Mouse (Mus musculus) hindbrain, embryonic 16.5 days (tissue): ENCODE results near the gene Gpatch8. TPM values are rescaled to one million over a fixed set of nuclear protein-coding genes. Genes with fewer than 3 reads are reported as not detected.
"Not testable (repeated sequence)": the region's sequence is repeated elsewhere in the genome, so short reads cannot be mapped to it uniquely, and the experiment has no call there.

Experiments used
- ATAC-seq: fragments of 200-750 bp; cut with Nextera tagmentation; 2 replicates; pipeline ENCODE4 v1.8.0; 2017; ENCODE audit warnings: moderate TSS enrichment, moderate library complexity
- H3K27ac ChIP-seq: fragments of 300-500 bp; sonication (generic); 2 replicates; pipeline ENCODE4 v1.5.1; 2014; ENCODE audit warnings: low read depth, mild to moderate bottlenecking, control low read depth, low read length, moderate library complexity
- H3K27me3 ChIP-seq: fragments of 300-500 bp; sonication (generic); replicated peaks from 2 replicates; pipeline ENCODE4 v1.6.1; 2014; ENCODE audit warnings: low read length; ENCODE audit not compliant: control insufficient read depth, insufficient read depth
- H3K36me3 ChIP-seq: fragments of 300-500 bp; sonication (generic); 2 replicates; pipeline ENCODE4 v1.6.1; 2014; ENCODE audit warnings: mild to moderate bottlenecking, low read length, moderate library complexity, mixed read lengths; ENCODE audit not compliant: control insufficient read depth, insufficient read depth
- H3K4me1 ChIP-seq: fragments of 300-500 bp; sonication (generic); 2 replicates; pipeline ENCODE4 v1.6.1; 2014; ENCODE audit warnings: low read depth, low read length; ENCODE audit not compliant: control insufficient read depth, insufficient read depth
- H3K4me2 ChIP-seq: fragments of 300-500 bp; sonication (generic); 2 replicates; pipeline ENCODE4 v1.6.1; 2014; ENCODE audit warnings: mild to moderate bottlenecking, low read length, control low read depth, moderate library complexity
- H3K4me3 ChIP-seq: fragments of 300-500 bp; sonication (generic); 2 replicates; pipeline ENCODE4 v1.5.1; 2014; ENCODE audit warnings: mild to moderate bottlenecking, low read length, control low read depth, moderate library complexity
- H3K9ac ChIP-seq: fragments of 300-500 bp; sonication (generic); 2 replicates; pipeline ENCODE4 v1.6.1; 2014; ENCODE audit warnings: low read depth, mild to moderate bottlenecking, control low read depth, low read length, moderate library complexity
- H3K9me3 ChIP-seq: fragments of 300-500 bp; sonication (generic); 2 replicates; pipeline ENCODE4 v1.6.1; 2014; ENCODE audit warnings: mild to moderate bottlenecking, low read length, moderate library complexity; ENCODE audit not compliant: control insufficient read depth
- WGBS: fragments of 180-500 bp; shearing (Covaris S2); extraction: QIAGEN DNeasy Blood & Tissue Kit; methylation state at CpG from one replicate; pipeline ENCODE4 v1.1.7; 2014; 5-methylcytosine and 5-hydroxymethylcytosine counted together
- polyA plus RNA-seq: library from polyadenylated mRNA; unstranded; fragments of >200 nt; fragmentation: Nextera tagmentation; extraction: Ambion mirVana; gene quantifications from 2 replicates; pipeline ENCODE4 v1.2.1, GENCODE M21; 2015

Gpatch8 gene
- polyA plus RNA-seq, 1 experiment from 2014 or later, result 52.9 TPM

DNA sequence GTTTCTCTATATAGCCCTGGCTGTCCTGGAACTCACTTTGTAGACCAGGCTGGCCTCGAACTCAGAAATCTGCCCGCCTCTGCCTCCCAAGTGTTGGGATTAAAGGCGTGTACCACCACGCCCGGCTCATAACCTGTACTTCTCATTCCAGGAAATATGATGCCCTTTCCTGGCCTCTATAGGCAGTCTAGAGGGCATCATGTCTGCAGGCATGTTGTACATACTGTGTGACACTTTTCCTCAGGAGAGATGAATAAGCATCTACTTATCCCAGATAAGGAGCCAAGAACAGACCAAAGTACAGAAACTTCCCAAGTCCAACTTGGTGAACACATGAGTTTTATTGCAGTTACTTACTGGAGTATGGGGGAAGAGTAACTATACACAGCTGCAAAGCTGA is 2.5 kb upstream of the Gpatch8 start:
- 89% methylated on average over 5 of the region's 5 CpGs for WGBS
- no peaks in the 10 kb centered on the region for H3K27me3 ChIP-seq
- no peak for ATAC-seq
- no peak overlapping the region for H3K4me3 ChIP-seq
- H3K36me3 ChIP-seq, result no peaks in the 10 kb centered on the region
- H3K4me1 ChIP-seq, result peaks cover 15% of the 10 kb centered on the region
- H3K9me3 ChIP-seq, result no peaks in the 10 kb centered on the region
- H3K9ac ChIP-seq, result no peak overlapping the region
- no peak overlapping the region for H3K4me2 ChIP-seq
- H3K27ac ChIP-seq, result no peak overlapping the region

DNA sequence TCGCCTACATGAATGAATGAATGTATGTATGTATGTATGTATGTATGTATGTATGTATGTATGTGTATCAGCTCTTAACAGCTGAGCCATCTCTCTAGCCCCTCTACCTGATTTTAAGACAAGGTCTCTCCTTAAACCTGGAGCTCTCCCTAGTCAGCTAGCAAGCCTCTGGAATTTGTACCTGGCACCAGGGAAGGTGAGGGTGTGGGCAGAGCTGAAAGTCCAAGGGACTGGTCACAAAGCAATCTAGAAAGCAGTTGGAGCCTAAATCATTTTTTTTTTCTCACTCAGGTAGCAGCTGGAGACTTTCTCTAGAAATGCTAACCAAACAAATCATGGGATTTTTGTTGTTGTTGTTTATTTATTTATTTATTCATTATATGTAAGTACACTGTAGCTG is 1.2 kb upstream of the Gpatch8 start:
- ATAC-seq, result no peak
- Histone ChIP-seq H3K4me3 (no peak overlapping the region), H3K27ac (no peak overlapping the region), H3K4me1 (peaks cover 17% of the 10 kb centered on the region), H3K4me2 (no peak overlapping the region), H3K27me3 (no peaks in the 10 kb centered on the region), H3K9ac (no peak overlapping the region), H3K36me3 (no peaks in the 10 kb centered on the region), H3K9me3 (no peaks in the 10 kb centered on the region)
- 100% methylated on average over 1 of the region's 1 CpGs for WGBS

DNA sequence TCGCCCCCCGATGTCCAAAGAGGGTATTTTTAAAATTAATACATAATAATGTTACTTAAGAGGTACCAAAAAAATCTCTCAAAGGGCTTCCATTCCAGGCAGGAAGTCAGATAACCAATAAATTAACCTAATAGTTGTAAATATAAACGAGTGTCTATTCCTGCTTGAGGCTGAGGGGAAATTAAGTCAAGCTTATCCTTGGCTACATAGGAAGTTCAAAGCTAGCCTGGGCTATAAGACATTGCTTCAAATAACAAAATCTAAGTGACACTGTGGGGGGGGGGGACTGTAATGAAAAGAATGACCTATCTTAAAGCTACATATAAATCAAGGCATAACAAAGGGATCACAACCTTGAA is 503 bp upstream of the Gpatch8 start:
- no peak for ATAC-seq
- H3K9me3 ChIP-seq, result no peaks in the 10 kb centered on the region
- H3K9ac ChIP-seq, result no peak overlapping the region
- H3K27ac ChIP-seq, result no peak overlapping the region; the same call in 1 of the 2 replicates
- WGBS, result 16% methylated on average over 3 of the region's 3 CpGs
- H3K4me1 ChIP-seq, result peaks cover 17% of the 10 kb centered on the region
- no peaks in the 10 kb centered on the region for H3K27me3 ChIP-seq
- peak overlapping the region; percentile 37 for H3K4me2 ChIP-seq
- H3K36me3 ChIP-seq, result no peaks in the 10 kb centered on the region
- H3K4me3 ChIP-seq, result peak overlapping the region; percentile 99

DNA sequence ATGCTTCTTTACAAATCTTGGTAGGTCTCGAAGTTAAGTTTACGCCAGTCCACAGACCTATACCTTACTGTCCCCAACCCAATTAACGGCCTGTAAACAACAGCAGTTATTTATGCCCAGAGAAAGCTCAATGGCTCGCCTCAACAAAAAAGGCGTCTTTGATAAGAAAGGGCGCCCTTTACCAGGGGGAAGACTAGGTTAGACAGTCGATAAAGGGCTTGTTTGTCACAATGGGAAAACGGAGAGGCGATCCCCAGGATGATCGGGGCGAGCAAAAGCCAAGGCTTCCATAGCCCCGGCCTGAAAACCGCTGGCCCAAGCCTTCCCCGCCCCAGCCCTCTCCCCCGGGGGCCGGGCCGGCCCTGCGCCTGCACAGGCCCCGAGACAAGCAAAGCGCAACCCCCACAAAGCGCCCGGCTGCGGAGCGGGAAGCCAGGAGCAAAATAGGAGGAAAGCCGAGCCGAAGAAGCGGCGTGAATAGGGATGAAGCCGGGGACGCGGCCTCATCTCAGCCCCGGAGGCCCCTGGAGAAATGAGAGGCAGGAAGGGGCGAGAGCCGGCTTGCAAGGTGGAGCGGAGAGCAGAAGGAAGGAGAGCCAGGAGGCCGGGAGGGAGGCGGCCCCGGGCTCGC is 677 bp downstream of the Gpatch8 start:
- WGBS, result 0% methylated on average over 39 of the region's 39 CpGs
- Histone ChIP-seq H3K36me3 (no peaks in the 10 kb centered on the region), H3K4me3 (peak overlapping the region; percentile 99), H3K4me2 (peak overlapping the region; percentile 87), H3K27ac (peak overlapping the region; percentile 98), H3K9me3 (no peaks in the 10 kb centered on the region), H3K9ac (peak overlapping the region; percentile 99), H3K27me3 (no peaks in the 10 kb centered on the region), H3K4me1 (peaks cover 22% of the 10 kb centered on the region)
- peak; percentile 22 for ATAC-seq

DNA sequence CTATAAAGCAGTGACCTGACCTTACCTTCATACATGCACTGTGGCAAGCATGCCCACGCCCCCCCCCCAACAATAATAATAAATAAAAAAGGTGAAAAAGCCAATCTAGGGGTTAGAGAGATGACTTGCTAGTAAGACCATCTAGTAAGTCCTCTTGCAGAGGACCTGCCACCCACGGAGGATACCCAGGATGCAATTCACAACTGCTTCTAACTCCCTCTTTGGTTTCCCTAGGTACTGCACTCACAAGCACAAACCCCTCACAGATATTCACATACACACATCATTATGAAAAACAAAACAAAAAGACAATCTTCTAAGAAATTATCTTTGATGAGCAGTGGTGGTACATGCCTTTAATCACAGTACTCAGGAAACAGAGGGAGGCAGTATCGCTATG is 4.1 kb downstream of the Gpatch8 start:
- Histone ChIP-seq H3K4me1 (peaks cover 22% of the 10 kb centered on the region), H3K9me3 (no peaks in the 10 kb centered on the region), H3K27me3 (no peaks in the 10 kb centered on the region), H3K4me3 (no peak overlapping the region), H3K4me2 (no peak overlapping the region), H3K27ac (no peak overlapping the region), H3K9ac (no peak overlapping the region), H3K36me3 (no peaks in the 10 kb centered on the region)
- WGBS, result 87% methylated on average over 3 of the region's 3 CpGs
- ATAC-seq, result no peak

DNA sequence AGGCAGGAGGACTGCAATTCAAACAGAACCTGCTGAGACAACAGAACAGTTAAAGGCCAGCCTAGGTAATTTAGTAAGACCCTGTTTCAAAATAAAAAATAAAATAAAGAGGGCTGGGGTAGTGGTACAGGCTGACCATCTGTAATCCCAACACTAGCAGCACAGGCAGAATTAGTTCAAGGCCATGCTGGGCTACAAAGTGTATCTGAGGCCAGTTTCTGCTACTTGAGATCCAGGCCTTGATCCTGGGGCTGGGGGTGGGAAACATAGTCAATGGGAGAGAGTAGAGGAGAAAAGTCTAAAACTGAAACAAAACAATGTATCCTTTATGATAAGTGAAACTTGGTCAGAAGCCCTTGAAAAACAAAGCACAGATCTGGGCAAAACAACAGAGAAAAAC is 5.0 kb downstream of the Gpatch8 start:
- H3K4me2 ChIP-seq, result no peak overlapping the region
- no peak for ATAC-seq
- peaks cover 20% of the 10 kb centered on the region for H3K4me1 ChIP-seq
- no peaks in the 10 kb centered on the region for H3K27me3 ChIP-seq
- H3K4me3 ChIP-seq, result no peak overlapping the region
- H3K27ac ChIP-seq, result no peak overlapping the region
- H3K9ac ChIP-seq, result no peak overlapping the region
- H3K9me3 ChIP-seq, result no peaks in the 10 kb centered on the region
- no peaks in the 10 kb centered on the region for H3K36me3 ChIP-seq

DNA sequence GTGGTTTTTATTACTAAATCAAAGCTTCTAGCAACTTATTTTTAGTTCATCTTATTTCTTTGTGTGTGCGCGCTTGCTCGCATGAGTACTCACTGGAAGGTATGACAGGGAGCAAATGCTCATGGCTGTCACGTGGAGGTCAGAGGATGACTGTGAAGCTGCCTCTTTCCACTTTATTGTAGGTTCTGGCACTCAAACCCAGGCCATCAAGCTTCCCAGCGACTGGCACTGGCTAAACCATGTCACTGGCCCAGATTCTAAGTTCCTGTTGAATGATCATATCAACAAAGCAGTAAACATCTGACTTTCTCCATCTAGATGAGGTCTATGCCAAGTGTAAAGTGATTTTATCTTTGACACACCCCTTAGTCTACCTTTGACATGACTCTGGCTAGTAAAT is 14.7 kb downstream of the Gpatch8 start:
- no peaks in the 10 kb centered on the region for H3K9me3 ChIP-seq
- H3K4me1 ChIP-seq, result no peaks in the 10 kb centered on the region
- H3K4me2 ChIP-seq, result no peak overlapping the region
- no peaks in the 10 kb centered on the region for H3K27me3 ChIP-seq
- H3K4me3 ChIP-seq, result no peak overlapping the region
- H3K27ac ChIP-seq, result no peak overlapping the region
- H3K36me3 ChIP-seq, result no peaks in the 10 kb centered on the region
- no peak for ATAC-seq
- 92% methylated on average over 5 of the region's 5 CpGs for WGBS
- H3K9ac ChIP-seq, result no peak overlapping the region

DNA sequence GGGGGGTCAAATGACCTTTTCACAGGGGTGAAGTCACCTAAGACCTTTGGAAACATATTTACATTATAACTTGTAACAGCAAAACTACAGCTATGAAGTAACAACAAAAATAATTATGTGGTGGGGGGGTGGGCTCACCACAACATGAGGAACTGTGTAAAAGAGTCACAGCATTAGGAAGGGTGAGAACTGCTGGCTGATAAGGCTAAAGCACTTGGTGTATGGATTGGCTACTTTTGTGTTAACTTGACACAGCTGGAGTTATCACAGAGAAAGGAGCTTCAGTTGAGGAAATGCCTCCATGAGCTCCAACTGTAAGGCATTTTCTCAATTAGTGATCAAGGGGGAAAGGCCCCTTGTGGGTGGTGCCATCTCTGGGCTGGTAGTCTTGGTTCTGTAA is 15.9 kb downstream of the Gpatch8 start:
- H3K36me3 ChIP-seq, H3K27ac ChIP-seq, H3K4me2 ChIP-seq, H3K4me3 ChIP-seq, H3K4me1 ChIP-seq, H3K27me3 ChIP-seq, H3K9ac ChIP-seq, H3K9me3 ChIP-seq, ATAC-seq: not testable (repeated sequence)

DNA sequence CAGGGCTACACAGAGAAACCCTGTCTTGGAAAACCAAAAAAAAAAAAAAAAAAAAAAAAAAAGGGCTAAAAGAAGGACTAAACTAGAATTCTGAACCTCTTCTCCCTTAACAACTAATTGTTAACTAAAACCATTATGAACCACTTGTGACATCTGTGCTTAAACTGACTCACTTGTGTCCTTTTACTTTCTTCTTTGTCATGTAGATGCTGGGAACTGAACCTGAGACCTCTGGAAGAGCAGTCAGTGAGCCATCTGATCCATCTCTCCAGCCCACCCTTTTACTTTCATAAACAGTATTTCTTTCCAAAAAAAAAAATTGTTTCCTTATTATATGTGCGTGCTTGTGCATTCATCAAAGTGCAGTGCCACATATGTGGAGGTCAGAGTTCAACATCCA is 16.5 kb downstream of the Gpatch8 start:
- Histone ChIP-seq H3K27me3 (no peaks in the 10 kb centered on the region), H3K27ac (no peak overlapping the region), H3K36me3 (no peaks in the 10 kb centered on the region), H3K4me3 (no peak overlapping the region), H3K9me3 (no peaks in the 10 kb centered on the region), H3K4me2 (no peak overlapping the region), H3K9ac (no peak overlapping the region), H3K4me1 (no peaks in the 10 kb centered on the region)
- 70% methylated on average over 1 of the region's 1 CpGs for WGBS
- no peak for ATAC-seq

DNA sequence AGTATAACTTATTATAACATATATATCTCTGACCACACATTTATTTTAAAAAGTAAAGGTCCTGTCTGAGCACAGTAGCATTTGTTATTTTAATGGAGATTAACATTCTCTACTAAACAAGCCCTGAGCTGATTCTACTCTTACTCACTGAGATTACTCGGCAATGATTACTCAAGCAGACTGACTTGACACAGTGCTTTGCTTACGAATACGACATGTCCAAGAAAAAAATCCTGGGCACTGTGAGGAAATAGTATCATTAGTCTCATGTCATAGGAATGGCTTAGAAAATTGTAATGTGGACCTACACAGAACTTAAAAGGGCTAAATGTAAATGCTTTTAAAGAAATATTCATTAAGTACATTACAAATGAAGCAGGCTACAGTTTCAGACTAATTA is 20.0 kb downstream of the Gpatch8 start:
- WGBS, result 55% methylated on average over 3 of the region's 3 CpGs

More for the DNA sequence above, 20.0 kb downstream of the Gpatch8 start:
- no peak for ATAC-seq
- Histone ChIP-seq H3K9ac (no peak overlapping the region), H3K27me3 (no peaks in the 10 kb centered on the region), H3K4me1 (no peaks in the 10 kb centered on the region), H3K9me3 (no peaks in the 10 kb centered on the region), H3K36me3 (no peaks in the 10 kb centered on the region), H3K4me3 (no peak overlapping the region), H3K27ac (no peak overlapping the region), H3K4me2 (no peak overlapping the region)
